Mouse (Mus musculus): ENCODE measurements at regions not wholly inside any gene's neighbourhood (a gene's known extent, or its start where the extent isn't known, plus 50 kb on each side); places are given as distances from the start of the nearest gene placed in this dataset.
"Not testable (repeated sequence)": the region's sequence is repeated elsewhere in the genome, so short reads cannot be mapped to it uniquely, and the experiment has no call there.

- Histone ChIP-seq H3K27me3 (ENCODE audit: control insufficient read depth, insufficient read depth, low read length) (no peaks in the 10 kb centered on the region), H3K4me3 (ENCODE audit: low read depth, low read length) (no peak overlapping the region), H3K36me3 (replicated peaks; ENCODE audit: control insufficient read depth, insufficient read depth, low read depth, low read length) (no peaks in the 10 kb centered on the region), H3K9ac (replicated peaks; ENCODE audit: low read length) (no peak overlapping the region), H3K4me1 (ENCODE audit: control insufficient read depth, insufficient read depth, low read length) (no peaks in the 10 kb centered on the region), H3K4me2 (ENCODE audit: low read depth, low read length) (no peak overlapping the region), H3K9me3 (replicated peaks; ENCODE audit: control insufficient read depth, low read length) (no peaks in the 10 kb centered on the region), H3K27ac (replicated peaks; ENCODE audit: low read depth, low read length) (no peak overlapping the region)
- no peak for ATAC-seq (replicated peaks; ENCODE audit: insufficient number of reproducible peaks, low FRiP score, low TSS enrichment, low read depth)
- 52% methylated on average over 5 of the region's 5 CpGs for WGBS
- DNase-seq (ENCODE audit: low spot score), result peak; percentile 36
Measured at GRCm38 (mm10) chr16:65379939-65380338, 140.4 kb upstream of the Pou1f1 start.

GRCm38 (mm10) chr16:65403926-65404648 is 116.2 kb upstream of the Pou1f1 start:
- no peaks in the 10 kb centered on the region for H3K36me3 ChIP-seq (replicated peaks; ENCODE audit: control insufficient read depth, insufficient read depth, low read depth, low read length)
- H3K9me3 ChIP-seq (replicated peaks; ENCODE audit: control insufficient read depth, low read length), result no peaks in the 10 kb centered on the region
- no peak for ATAC-seq (replicated peaks; ENCODE audit: insufficient number of reproducible peaks, low FRiP score, low TSS enrichment, low read depth)
- no peak overlapping the region for H3K4me2 ChIP-seq (ENCODE audit: low read depth, low read length)
- H3K27ac ChIP-seq (replicated peaks; ENCODE audit: low read depth, low read length), result no peak overlapping the region
- no peak overlapping the region for H3K4me3 ChIP-seq (ENCODE audit: low read depth, low read length)
- H3K9ac ChIP-seq (replicated peaks; ENCODE audit: low read length), result no peak overlapping the region
- no peak for DNase-seq (ENCODE audit: low spot score)
- 86% methylated on average over 5 of the region's 5 CpGs for WGBS
- no peaks in the 10 kb centered on the region for H3K4me1 ChIP-seq (ENCODE audit: control insufficient read depth, insufficient read depth, low read length)
- no peaks in the 10 kb centered on the region for H3K27me3 ChIP-seq (ENCODE audit: control insufficient read depth, insufficient read depth, low read length)

GRCm38 (mm10) chr16:65404816-65405215 is 115.5 kb upstream of the Pou1f1 start:
- no peak for ATAC-seq (replicated peaks; ENCODE audit: insufficient number of reproducible peaks, low FRiP score, low TSS enrichment, low read depth)
- Histone ChIP-seq H3K9ac (replicated peaks; ENCODE audit: low read length) (no peak overlapping the region), H3K4me1 (ENCODE audit: control insufficient read depth, insufficient read depth, low read length) (no peaks in the 10 kb centered on the region), H3K9me3 (replicated peaks; ENCODE audit: control insufficient read depth, low read length) (no peaks in the 10 kb centered on the region), H3K27ac (replicated peaks; ENCODE audit: low read depth, low read length) (no peak overlapping the region), H3K4me3 (ENCODE audit: low read depth, low read length) (no peak overlapping the region), H3K4me2 (ENCODE audit: low read depth, low read length) (no peak overlapping the region), H3K27me3 (ENCODE audit: control insufficient read depth, insufficient read depth, low read length) (no peaks in the 10 kb centered on the region), H3K36me3 (replicated peaks; ENCODE audit: control insufficient read depth, insufficient read depth, low read depth, low read length) (no peaks in the 10 kb centered on the region)
- no peak for DNase-seq (ENCODE audit: low spot score)
- 88% methylated on average over 5 of the region's 5 CpGs for WGBS

GRCm38 (mm10) chr16:65405824-65406556 is 114.3 kb upstream of the Pou1f1 start:
- H3K36me3 ChIP-seq (replicated peaks; ENCODE audit: control insufficient read depth, insufficient read depth, low read depth, low read length), result no peaks in the 10 kb centered on the region
- no peak for DNase-seq (ENCODE audit: low spot score)
- H3K9ac ChIP-seq (replicated peaks; ENCODE audit: low read length), result no peak overlapping the region
- H3K27me3 ChIP-seq (ENCODE audit: control insufficient read depth, insufficient read depth, low read length), result no peaks in the 10 kb centered on the region
- ATAC-seq (replicated peaks; ENCODE audit: insufficient number of reproducible peaks, low FRiP score, low TSS enrichment, low read depth), result no peak
- 83% methylated on average over 3 of the region's 3 CpGs for WGBS
- no peak overlapping the region for H3K4me3 ChIP-seq (ENCODE audit: low read depth, low read length)
- no peak overlapping the region for H3K4me2 ChIP-seq (ENCODE audit: low read depth, low read length)
- no peak overlapping the region for H3K27ac ChIP-seq (replicated peaks; ENCODE audit: low read depth, low read length)
- H3K4me1 ChIP-seq (ENCODE audit: control insufficient read depth, insufficient read depth, low read length), result no peaks in the 10 kb centered on the region
- no peaks in the 10 kb centered on the region for H3K9me3 ChIP-seq (replicated peaks; ENCODE audit: control insufficient read depth, low read length)

GRCm38 (mm10) chr16:65432046-65432445 is 88.3 kb upstream of the Pou1f1 start:
- DNase-seq (ENCODE audit: low spot score); H3K27ac ChIP-seq (replicated peaks; ENCODE audit: low read depth, low read length); H3K4me1 ChIP-seq (ENCODE audit: control insufficient read depth, insufficient read depth, low read length); H3K4me2 ChIP-seq (ENCODE audit: low read depth, low read length); H3K9ac ChIP-seq (replicated peaks; ENCODE audit: low read length); H3K9me3 ChIP-seq (replicated peaks; ENCODE audit: control insufficient read depth, low read length); H3K4me3 ChIP-seq (ENCODE audit: low read depth, low read length); H3K27me3 ChIP-seq (ENCODE audit: control insufficient read depth, insufficient read depth, low read length); H3K36me3 ChIP-seq (replicated peaks; ENCODE audit: control insufficient read depth, insufficient read depth, low read depth, low read length); ATAC-seq (replicated peaks; ENCODE audit: insufficient number of reproducible peaks, low FRiP score, low TSS enrichment, low read depth): not testable (repeated sequence)
- WGBS, result 86% methylated on average over 9 of the region's 9 CpGs

GRCm38 (mm10) chr16:65436076-65436475 is 84.2 kb upstream of the Pou1f1 start:
- H3K9ac ChIP-seq (replicated peaks; ENCODE audit: low read length), result no peak overlapping the region
- DNase-seq (ENCODE audit: low spot score), result no peak
- WGBS, result 86% methylated on average over 2 of the region's 2 CpGs
- H3K4me3 ChIP-seq (ENCODE audit: low read depth, low read length), result no peak overlapping the region
- no peaks in the 10 kb centered on the region for H3K27me3 ChIP-seq (ENCODE audit: control insufficient read depth, insufficient read depth, low read length)
- no peaks in the 10 kb centered on the region for H3K4me1 ChIP-seq (ENCODE audit: control insufficient read depth, insufficient read depth, low read length)
- ATAC-seq (replicated peaks; ENCODE audit: insufficient number of reproducible peaks, low FRiP score, low TSS enrichment, low read depth), result no peak
- no peak overlapping the region for H3K27ac ChIP-seq (replicated peaks; ENCODE audit: low read depth, low read length)
- H3K36me3 ChIP-seq (replicated peaks; ENCODE audit: control insufficient read depth, insufficient read depth, low read depth, low read length), result no peaks in the 10 kb centered on the region
- H3K4me2 ChIP-seq (ENCODE audit: low read depth, low read length), result no peak overlapping the region
- no peaks in the 10 kb centered on the region for H3K9me3 ChIP-seq (replicated peaks; ENCODE audit: control insufficient read depth, low read length)

GRCm38 (mm10) chr16:65441954-65442353 is 78.4 kb upstream of the Pou1f1 start:
- Histone ChIP-seq H3K4me3 (ENCODE audit: low read depth, low read length) (no peak overlapping the region), H3K4me2 (ENCODE audit: low read depth, low read length) (no peak overlapping the region), H3K36me3 (replicated peaks; ENCODE audit: control insufficient read depth, insufficient read depth, low read depth, low read length) (no peaks in the 10 kb centered on the region), H3K9me3 (replicated peaks; ENCODE audit: control insufficient read depth, low read length) (no peaks in the 10 kb centered on the region), H3K27me3 (ENCODE audit: control insufficient read depth, insufficient read depth, low read length) (no peaks in the 10 kb centered on the region), H3K4me1 (ENCODE audit: control insufficient read depth, insufficient read depth, low read length) (no peaks in the 10 kb centered on the region), H3K9ac (replicated peaks; ENCODE audit: low read length) (no peak overlapping the region), H3K27ac (replicated peaks; ENCODE audit: low read depth, low read length) (no peak overlapping the region)
- DNase-seq (ENCODE audit: low spot score) (no peak), ATAC-seq (replicated peaks; ENCODE audit: insufficient number of reproducible peaks, low FRiP score, low TSS enrichment, low read depth) (no peak)
- WGBS, result 86% methylated on average over 4 of the region's 4 CpGs

GRCm38 (mm10) chr16:65448810-65449209 is 71.5 kb upstream of the Pou1f1 start:
- Histone ChIP-seq H3K9me3 (replicated peaks; ENCODE audit: control insufficient read depth, low read length) (no peaks in the 10 kb centered on the region), H3K36me3 (replicated peaks; ENCODE audit: control insufficient read depth, insufficient read depth, low read depth, low read length) (no peaks in the 10 kb centered on the region), H3K27ac (replicated peaks; ENCODE audit: low read depth, low read length) (no peak overlapping the region), H3K4me3 (ENCODE audit: low read depth, low read length) (no peak overlapping the region), H3K4me1 (ENCODE audit: control insufficient read depth, insufficient read depth, low read length) (no peaks in the 10 kb centered on the region), H3K9ac (replicated peaks; ENCODE audit: low read length) (no peak overlapping the region), H3K4me2 (ENCODE audit: low read depth, low read length) (no peak overlapping the region), H3K27me3 (ENCODE audit: control insufficient read depth, insufficient read depth, low read length) (no peaks in the 10 kb centered on the region)
- no peak for ATAC-seq (replicated peaks; ENCODE audit: insufficient number of reproducible peaks, low FRiP score, low TSS enrichment, low read depth)
- no peak for DNase-seq (ENCODE audit: low spot score)
- 70% methylated on average over 3 of the region's 3 CpGs for WGBS

Measured in embryonic facial prominence, embryonic 11.5 days (tissue).